Mouse (Mus musculus): ENCODE data around the gene Gys1.

- TF ChIP-seq CTCF (IDR thresholded peaks at IDR 0.05; ENCODE audit: low read depth): peak; percentile 74
- TF ChIP-seq EP300 (optimal IDR thresholded peaks at IDR 0.05): no peak
These were observed 12.8 kb downstream of the Gys1 start for GRCm38 (mm10) chr7:45447325-45447990.

All from stomach, postnatal 0 days (tissue).